Mouse (Mus musculus) hindbrain, embryonic 11.5 days (tissue): Measurements from ENCODE around the gene Gpc3. TPM values are rescaled to one million over a fixed set of nuclear protein-coding genes. Genes with fewer than 3 reads are reported as not detected.

ENCODE experiments used
- ATAC-seq: fragments of 200-750 bp; cut with Nextera tagmentation; 2 replicates; pipeline ENCODE4 v1.8.0; 2017; ENCODE audit warnings: mild to moderate bottlenecking, moderate TSS enrichment, moderate library complexity; ENCODE audit not compliant: low FRiP score
- DNase-seq: peaks from one replicate; pipeline ENCODE4 v3.0.0-alpha.2; 2015; ENCODE audit warnings: low spot score
- H3K27ac ChIP-seq: fragments of 300-500 bp; sonication (generic); 2 replicates; pipeline ENCODE4 v1.5.1; 2014; ENCODE audit warnings: mild to moderate bottlenecking, low read depth, low read length
- H3K27me3 ChIP-seq: fragments of 300-500 bp; sonication (generic); 2 replicates; pipeline ENCODE4 v1.6.1; 2014; ENCODE audit warnings: mild to moderate bottlenecking, low read length, moderate library complexity, mixed read lengths; ENCODE audit not compliant: control insufficient read depth, insufficient read depth
- H3K36me3 ChIP-seq: fragments of 300-500 bp; sonication (generic); 2 replicates; pipeline ENCODE4 v1.6.1; 2014; ENCODE audit warnings: mild to moderate bottlenecking, low read length, moderate library complexity, mixed read lengths; ENCODE audit not compliant: control insufficient read depth, insufficient read depth
- H3K4me1 ChIP-seq: fragments of 300-500 bp; sonication (generic); replicated peaks from 2 replicates; pipeline ENCODE4 v1.6.1; 2014; ENCODE audit warnings: low read length, mixed read lengths; ENCODE audit not compliant: control insufficient read depth, insufficient read depth
- H3K4me2 ChIP-seq: fragments of 300-500 bp; sonication (generic); replicated peaks from 2 replicates; pipeline ENCODE4 v1.6.1; 2014; ENCODE audit warnings: mild to moderate bottlenecking, low read depth, low read length
- H3K4me3 ChIP-seq: fragments of 300-500 bp; sonication (generic); 2 replicates; pipeline ENCODE4 v1.5.1; 2014; ENCODE audit warnings: low read depth, low read length
- H3K9ac ChIP-seq: fragments of 300-500 bp; sonication (generic); 2 replicates; pipeline ENCODE4 v1.6.1; 2014; ENCODE audit warnings: low read depth, low read length
- H3K9me3 ChIP-seq: fragments of 300-500 bp; sonication (generic); 2 replicates; pipeline ENCODE4 v1.6.1; 2016; ENCODE audit warnings: low read length; ENCODE audit not compliant: control insufficient read depth
- WGBS: fragments of 180-500 bp; shearing (Covaris S2); extraction: QIAGEN DNeasy Blood & Tissue Kit; methylation state at CpG from one replicate; pipeline ENCODE4 v1.1.7; 2014; 5-methylcytosine and 5-hydroxymethylcytosine counted together
- polyA plus RNA-seq: library from polyadenylated mRNA; unstranded; fragments of >200 nt; fragmentation: Nextera tagmentation; extraction: Ambion mirVana; gene quantifications from 2 replicates; pipeline ENCODE4 v1.2.1, GENCODE M21; 2014

Gene Gpc3
- polyA plus RNA-seq, 1 experiment from 2014 or later = 338 TPM

- ATAC-seq = no peak
- Histone ChIP-seq H3K9me3 (no peaks in the 10 kb centered on the region), H3K4me2 (no peak overlapping the region), H3K36me3 (no peaks in the 10 kb centered on the region), H3K4me1 (no peaks in the 10 kb centered on the region), H3K27me3 (no peaks in the 10 kb centered on the region), H3K4me3 (no peak overlapping the region), H3K27ac (no peak overlapping the region), H3K9ac (no peak overlapping the region)
- DNase-seq = no peak
- 70% methylated on average over 4 of the region's 4 CpGs for WGBS
Measured at GRCm38 (mm10) chrX:52320653-52321052, 293.1 kb downstream of the Gpc3 start.

GRCm38 (mm10) chrX:52310976-52311375 is 302.8 kb downstream of the Gpc3 start:
- no peaks in the 10 kb centered on the region for H3K4me1 ChIP-seq
- no peaks in the 10 kb centered on the region for H3K36me3 ChIP-seq
- 86% methylated on average over 2 of the region's 2 CpGs for WGBS
- H3K4me2 ChIP-seq = no peak overlapping the region
- H3K9me3 ChIP-seq = no peaks in the 10 kb centered on the region
- DNase-seq = no peak
- no peak overlapping the region for H3K4me3 ChIP-seq
- H3K27me3 ChIP-seq = no peaks in the 10 kb centered on the region
- no peak for ATAC-seq
- no peak overlapping the region for H3K27ac ChIP-seq
- H3K9ac ChIP-seq = no peak overlapping the region

- Histone ChIP-seq H3K27ac (no peak overlapping the region), H3K4me2 (no peak overlapping the region), H3K4me1 (no peaks in the 10 kb centered on the region), H3K4me3 (no peak overlapping the region), H3K27me3 (no peaks in the 10 kb centered on the region), H3K9ac (no peak overlapping the region), H3K9me3 (no peaks in the 10 kb centered on the region), H3K36me3 (no peaks in the 10 kb centered on the region)
- WGBS = 84% methylated on average over 4 of the region's 4 CpGs
- no peak for DNase-seq
- no peak for ATAC-seq
Measured at GRCm38 (mm10) chrX:52305226-52305625, 308.5 kb downstream of the Gpc3 start.

- WGBS = 62% methylated on average over 1 of the region's 1 CpGs
- DNase-seq (no peak), ATAC-seq (no peak)
- H3K4me3 ChIP-seq = no peak overlapping the region
- H3K4me2 ChIP-seq = no peak overlapping the region
- no peaks in the 10 kb centered on the region for H3K4me1 ChIP-seq
- H3K9me3 ChIP-seq = no peaks in the 10 kb centered on the region
- H3K27ac ChIP-seq = no peak overlapping the region
- H3K36me3 ChIP-seq = no peaks in the 10 kb centered on the region
- no peaks in the 10 kb centered on the region for H3K27me3 ChIP-seq
- H3K9ac ChIP-seq = no peak overlapping the region
Measured at GRCm38 (mm10) chrX:52288792-52289191, 325.0 kb downstream of the Gpc3 start.

- no peak overlapping the region for H3K9ac ChIP-seq
- H3K4me3 ChIP-seq = no peak overlapping the region
- H3K4me2 ChIP-seq = no peak overlapping the region
- no peaks in the 10 kb centered on the region for H3K9me3 ChIP-seq
- no peak overlapping the region for H3K27ac ChIP-seq
- DNase-seq (no peak), ATAC-seq (no peak)
- no peaks in the 10 kb centered on the region for H3K4me1 ChIP-seq
- H3K27me3 ChIP-seq = no peaks in the 10 kb centered on the region
- H3K36me3 ChIP-seq = no peaks in the 10 kb centered on the region
- WGBS = 82% methylated on average over 6 of the region's 6 CpGs
Measured at GRCm38 (mm10) chrX:52287944-52288343, 325.8 kb downstream of the Gpc3 start.

- no peak overlapping the region for H3K27ac ChIP-seq
- no peaks in the 10 kb centered on the region for H3K9me3 ChIP-seq
- WGBS = 84% methylated on average over 4 of the region's 4 CpGs
- no peaks in the 10 kb centered on the region for H3K36me3 ChIP-seq
- no peaks in the 10 kb centered on the region for H3K27me3 ChIP-seq
- H3K4me2 ChIP-seq = no peak overlapping the region
- ATAC-seq (no peak), DNase-seq (no peak)
- no peak overlapping the region for H3K9ac ChIP-seq
- H3K4me3 ChIP-seq = no peak overlapping the region
- H3K4me1 ChIP-seq = no peaks in the 10 kb centered on the region
Measured at GRCm38 (mm10) chrX:52282070-52282469, 331.7 kb downstream of the Gpc3 start.

- WGBS = 89% methylated on average over 6 of the region's 6 CpGs
- no peak overlapping the region for H3K27ac ChIP-seq
- DNase-seq = no peak
- H3K4me1 ChIP-seq = no peaks in the 10 kb centered on the region
- H3K4me3 ChIP-seq = no peak overlapping the region
- H3K4me2 ChIP-seq = no peak overlapping the region
- H3K36me3 ChIP-seq = no peaks in the 10 kb centered on the region
- no peak overlapping the region for H3K9ac ChIP-seq
- H3K27me3 ChIP-seq = no peaks in the 10 kb centered on the region
- no peaks in the 10 kb centered on the region for H3K9me3 ChIP-seq
- ATAC-seq = no peak
Measured at GRCm38 (mm10) chrX:52281103-52281900, 332.4 kb downstream of the Gpc3 start.

GRCm38 (mm10) chrX:52278687-52279359 is 334.9 kb downstream of the Gpc3 start:
- H3K27ac ChIP-seq = no peak overlapping the region
- DNase-seq (no peak), ATAC-seq (no peak)
- H3K4me2 ChIP-seq = no peak overlapping the region
- H3K9ac ChIP-seq = no peak overlapping the region
- no peak overlapping the region for H3K4me3 ChIP-seq
- H3K4me1 ChIP-seq = no peaks in the 10 kb centered on the region
- 79% methylated on average over 3 of the region's 3 CpGs for WGBS
- no peaks in the 10 kb centered on the region for H3K27me3 ChIP-seq
- no peaks in the 10 kb centered on the region for H3K36me3 ChIP-seq
- H3K9me3 ChIP-seq = no peaks in the 10 kb centered on the region

- H3K27ac ChIP-seq = no peak overlapping the region
- 38% methylated on average over 1 of the region's 1 CpGs for WGBS
- no peak overlapping the region for H3K9ac ChIP-seq
- DNase-seq (no peak), ATAC-seq (no peak)
- H3K4me3 ChIP-seq = no peak overlapping the region
- H3K4me1 ChIP-seq = no peaks in the 10 kb centered on the region
- no peak overlapping the region for H3K4me2 ChIP-seq
- no peaks in the 10 kb centered on the region for H3K27me3 ChIP-seq
- H3K9me3 ChIP-seq = no peaks in the 10 kb centered on the region
- no peaks in the 10 kb centered on the region for H3K36me3 ChIP-seq
Measured at GRCm38 (mm10) chrX:52277599-52277998, 336.2 kb downstream of the Gpc3 start.
